Mouse (Mus musculus): ENCODE data around the gene Vps16. TPM values are rescaled to one million over a fixed set of nuclear protein-coding genes. Genes with fewer than 3 reads are reported as not detected.

Gene Vps16
- polyA plus RNA-seq, 1 experiment from 2014 or later: 99.9 TPM

- no peak for ATAC-seq (ENCODE audit: low FRiP score)
- Histone ChIP-seq H3K4me1 (replicated peaks) (0 out of 2 replicates have a peak, but pooled peaks cover 3% of the 10 kb centered on the region), H3K36me3 (peaks cover 10% of the 10 kb centered on the region), H3K9me3 (0 out of 2 replicates have a peak, but pooled peaks cover 8% of the 10 kb centered on the region), H3K4me3 (no peak overlapping the region), H3K27ac (no peak overlapping the region), H3K4me2 (no peak overlapping the region), H3K27me3 (no peaks in the 10 kb centered on the region), H3K9ac (no peak overlapping the region)
- 89% methylated on average over 6 of the region's 6 CpGs for WGBS
Measured at GRCm38 (mm10) chr2:130476666-130477297, 52.6 kb downstream of the Vps16 start.

- no peak overlapping the region for H3K4me3 ChIP-seq
- 92% methylated on average over 4 of the region's 4 CpGs for WGBS
- H3K9ac ChIP-seq: no peak overlapping the region
- 0 out of 2 replicates have a peak, but pooled peaks cover 8% of the 10 kb centered on the region for H3K9me3 ChIP-seq
- no peak overlapping the region for H3K27ac ChIP-seq
- no peaks in the 10 kb centered on the region for H3K4me1 ChIP-seq (replicated peaks)
- H3K27me3 ChIP-seq: no peaks in the 10 kb centered on the region
- H3K4me2 ChIP-seq: no peak overlapping the region
- peaks cover 10% of the 10 kb centered on the region for H3K36me3 ChIP-seq
- ATAC-seq (ENCODE audit: low FRiP score): no peak
Measured at GRCm38 (mm10) chr2:130482177-130482576, 58.0 kb downstream of the Vps16 start.

- Histone ChIP-seq H3K9ac (no peak overlapping the region), H3K27ac (no peak overlapping the region), H3K9me3 (0 out of 2 replicates have a peak, but pooled peaks cover 8% of the 10 kb centered on the region), H3K4me3 (no peak overlapping the region), H3K4me1 (replicated peaks) (0 out of 2 replicates have a peak, but pooled peaks cover under 1% of the 10 kb centered on the region), H3K36me3 (peaks cover 8% of the 10 kb centered on the region), H3K27me3 (no peaks in the 10 kb centered on the region), H3K4me2 (no peak overlapping the region)
- no peak for ATAC-seq (ENCODE audit: low FRiP score)
- WGBS: 55% methylated on average over 3 of the region's 3 CpGs
Measured at GRCm38 (mm10) chr2:130482700-130483099, 58.6 kb downstream of the Vps16 start.

GRCm38 (mm10) chr2:130484206-130484605 is 60.1 kb downstream of the Vps16 start:
- H3K36me3 ChIP-seq: peaks cover 3% of the 10 kb centered on the region; the same call in 1 of the 2 replicates
- no peak overlapping the region for H3K27ac ChIP-seq
- 87% methylated on average over 1 of the region's 1 CpGs for whole genome bisulfite sequencing
- H3K9ac ChIP-seq: no peak overlapping the region
- H3K9me3 ChIP-seq: 0 out of 2 replicates have a peak, but pooled peaks cover 4% of the 10 kb centered on the region
- 0 out of 2 replicates have a peak, but pooled peaks cover 4% of the 10 kb centered on the region for H3K4me1 ChIP-seq (replicated peaks)
- no peak overlapping the region for H3K4me3 ChIP-seq
- ATAC-seq (ENCODE audit: low FRiP score): no peak
- H3K4me2 ChIP-seq: no peak overlapping the region
- no peaks in the 10 kb centered on the region for H3K27me3 ChIP-seq

GRCm38 (mm10) chr2:130488002-130488401 is 63.9 kb downstream of the Vps16 start:
- peaks cover 13% of the 10 kb centered on the region for H3K4me1 ChIP-seq (replicated peaks)
- WGBS: 53% methylated on average over 2 of the region's 2 CpGs
- no peak overlapping the region for H3K9ac ChIP-seq
- H3K4me2 ChIP-seq: no peak overlapping the region
- H3K27me3 ChIP-seq: no peaks in the 10 kb centered on the region
- no peaks in the 10 kb centered on the region; the same call in 1 of the 2 replicates for H3K9me3 ChIP-seq
- H3K4me3 ChIP-seq: no peak overlapping the region
- no peaks in the 10 kb centered on the region for H3K36me3 ChIP-seq
- no peak overlapping the region for H3K27ac ChIP-seq
- ATAC-seq (ENCODE audit: low FRiP score): no peak

GRCm38 (mm10) chr2:130488600-130488999 is 64.5 kb downstream of the Vps16 start:
- Histone ChIP-seq H3K4me2 (no peak overlapping the region), H3K27me3 (no peaks in the 10 kb centered on the region), H3K9ac (no peak overlapping the region), H3K4me1 (replicated peaks) (peaks cover 13% of the 10 kb centered on the region), H3K9me3 (no peaks in the 10 kb centered on the region; the same call in 1 of the 2 replicates), H3K27ac (no peak overlapping the region), H3K4me3 (no peak overlapping the region), H3K36me3 (no peaks in the 10 kb centered on the region)
- no peak for ATAC-seq (ENCODE audit: low FRiP score)
- 91% methylated on average over 4 of the region's 4 CpGs for WGBS

- Histone ChIP-seq H3K27ac (peak overlapping the region; percentile 78), H3K4me2 (no peak overlapping the region), H3K9ac (no peak overlapping the region), H3K36me3 (no peaks in the 10 kb centered on the region), H3K4me1 (replicated peaks) (peaks cover 27% of the 10 kb centered on the region), H3K9me3 (no peaks in the 10 kb centered on the region; the same call in 1 of the 2 replicates), H3K4me3 (no peak overlapping the region), H3K27me3 (no peaks in the 10 kb centered on the region)
- WGBS: 17% methylated on average over 4 of the region's 4 CpGs
- ATAC-seq (ENCODE audit: low FRiP score): peak; percentile 16; the same call in 1 of the 2 replicates
Measured at GRCm38 (mm10) chr2:130491162-130491561, 67.0 kb downstream of the Vps16 start.

GRCm38 (mm10) chr2:130491587-130491986 is 67.4 kb downstream of the Vps16 start:
- Histone ChIP-seq H3K4me3 (no peak overlapping the region), H3K36me3 (no peaks in the 10 kb centered on the region), H3K4me1 (replicated peaks) (peaks cover 31% of the 10 kb centered on the region), H3K9ac (no peak overlapping the region), H3K4me2 (no peak overlapping the region), H3K9me3 (no peaks in the 10 kb centered on the region; the same call in 1 of the 2 replicates), H3K27ac (peak overlapping the region; percentile 78), H3K27me3 (no peaks in the 10 kb centered on the region)
- 4% methylated on average over 7 of the region's 7 CpGs for WGBS
- ATAC-seq (ENCODE audit: low FRiP score): peak; percentile 77

Other genes with a start within 250 kb of the Vps16 start
- gene Snrpb, start 244.9 kb upstream of the Vps16 start, polyA plus RNA-seq (2015; fragmentation: Nextera tagmentation; extraction: Ambion mirVana): 373 and 377 TPM in 2 replicates
- not detected in 2 replicates for gene Tmc2, start 229.1 kb upstream of the Vps16 start, polyA plus RNA-seq (2015; fragmentation: Nextera tagmentation; extraction: Ambion mirVana)
- gene Nop56, start 149.9 kb upstream of the Vps16 start, polyA plus RNA-seq (2015; fragmentation: Nextera tagmentation; extraction: Ambion mirVana): 230 and 253 TPM in 2 replicates
- gene Idh3b, start 139.8 kb upstream of the Vps16 start, polyA plus RNA-seq (2015; fragmentation: Nextera tagmentation; extraction: Ambion mirVana): 156 and 157 TPM in 2 replicates
- 2.6 and 3.1 TPM in 2 replicates for gene Ebf4, start 129.2 kb upstream of the Vps16 start, polyA plus RNA-seq (2015; fragmentation: Nextera tagmentation; extraction: Ambion mirVana)
- gene Cpxm1, start 26.8 kb upstream of the Vps16 start, polyA plus RNA-seq (2015; fragmentation: Nextera tagmentation; extraction: Ambion mirVana): 29.0 and 32.6 TPM in 2 replicates
- 0.16 TPM in 1 of 2 replicates, not detected in the other for gene Gm28372, start 19.1 kb upstream of the Vps16 start, polyA plus RNA-seq (2015; fragmentation: Nextera tagmentation; extraction: Ambion mirVana)
- 0.68 and 0.83 TPM in 2 replicates for gene 1700020A23Rik, start 19.1 kb upstream of the Vps16 start, polyA plus RNA-seq (2015; fragmentation: Nextera tagmentation; extraction: Ambion mirVana)
- gene Tmem239, start 17.9 kb upstream of the Vps16 start, polyA plus RNA-seq (2015; fragmentation: Nextera tagmentation; extraction: Ambion mirVana): 0.23 and 0.38 TPM in 2 replicates
- 12.0 and 12.2 TPM in 2 replicates for gene Pced1a, start 362 bp downstream of the Vps16 start, polyA plus RNA-seq (2015; fragmentation: Nextera tagmentation; extraction: Ambion mirVana)
- gene Ptpra, start 25.9 kb downstream of the Vps16 start, polyA plus RNA-seq (2015; fragmentation: Nextera tagmentation; extraction: Ambion mirVana): 123 and 126 TPM in 2 replicates
- 83.9 and 88.8 TPM in 2 replicates for gene Mrps26, start 139.4 kb downstream of the Vps16 start, polyA plus RNA-seq (2015; fragmentation: Nextera tagmentation; extraction: Ambion mirVana)
- gene Oxt, start 151.8 kb downstream of the Vps16 start, polyA plus RNA-seq (2015; fragmentation: Nextera tagmentation; extraction: Ambion mirVana): not detected in 2 replicates
- not detected in 2 replicates for gene Avp, start 158.2 kb downstream of the Vps16 start, polyA plus RNA-seq (2015; fragmentation: Nextera tagmentation; extraction: Ambion mirVana)
- gene Fastkd5, start 205.7 kb downstream of the Vps16 start, polyA plus RNA-seq (2015; fragmentation: Nextera tagmentation; extraction: Ambion mirVana): 11.7 and 12.9 TPM in 2 replicates
- 11.5 and 11.8 TPM in 2 replicates for gene Ubox5, start 205.7 kb downstream of the Vps16 start, polyA plus RNA-seq (2015; fragmentation: Nextera tagmentation; extraction: Ambion mirVana)
- 10.5 and 11.1 TPM in 2 replicates for gene Lzts3, start 218.5 kb downstream of the Vps16 start, polyA plus RNA-seq (2015; fragmentation: Nextera tagmentation; extraction: Ambion mirVana)
- 72.0 and 74.1 TPM in 2 replicates for gene Ddrgk1, start 240.3 kb downstream of the Vps16 start, polyA plus RNA-seq (2015; fragmentation: Nextera tagmentation; extraction: Ambion mirVana)
- gene Itpa, start 243.3 kb downstream of the Vps16 start, polyA plus RNA-seq (2015; fragmentation: Nextera tagmentation; extraction: Ambion mirVana): 141 and 143 TPM in 2 replicates